Mouse (Mus musculus) macrophage (primary cell): ENCODE results near the gene Nedd9. TPM values are rescaled to one million over a fixed set of nuclear protein-coding genes. Genes with fewer than 3 reads are reported as not detected.

Experiments
- H3K27ac ChIP-seq: fragments of 350-480 bp; formaldehyde crosslinking; 2 replicates; pipeline ENCODE4 v1.9.0; 2021
- H3K36me3 ChIP-seq: fragments of 350-480 bp; formaldehyde crosslinking; 2 replicates; pipeline ENCODE4 v1.9.0; 2021; ENCODE audit errors: inconsistent target
- H3K4me3 ChIP-seq: fragments of 350-480 bp; formaldehyde crosslinking; 2 replicates; pipeline ENCODE4 v1.9.0; 2021; ENCODE audit errors: inconsistent target
- H3K79me2 ChIP-seq: fragments of 350-480 bp; formaldehyde crosslinking; 2 replicates; pipeline ENCODE4 v1.9.0; 2021; ENCODE audit errors: inconsistent target
- WGBS: methylation state at CpG from one replicate; pipeline ENCODE4 v1.1.7; 2026; ENCODE audit warnings: inconsistent platforms; ENCODE audit not compliant: missing documents; 5-methylcytosine and 5-hydroxymethylcytosine counted together
- polyA plus RNA-seq: library from polyadenylated mRNA; stranded (reverse); fragments of 250-400 nt; gene quantifications from 3 replicates; pipeline ENCODE4 v1.2.4, GENCODE M21; 2018; ENCODE audit warnings: inconsistent platforms

Nedd9 gene
- polyA plus RNA-seq, 1 experiment from 2014 or later: 4.0 TPM

- Histone ChIP-seq H3K79me2 (no peaks in the 10 kb centered on the region), H3K4me3 (no peak overlapping the region), H3K36me3 (no peaks in the 10 kb centered on the region), H3K27ac (no peak overlapping the region)
- 92% methylated on average over 5 of the region's 5 CpGs for WGBS
These were observed 152.5 kb downstream of the Nedd9 start for GRCm38 (mm10) chr13:41334641-41335000.

DNA sequence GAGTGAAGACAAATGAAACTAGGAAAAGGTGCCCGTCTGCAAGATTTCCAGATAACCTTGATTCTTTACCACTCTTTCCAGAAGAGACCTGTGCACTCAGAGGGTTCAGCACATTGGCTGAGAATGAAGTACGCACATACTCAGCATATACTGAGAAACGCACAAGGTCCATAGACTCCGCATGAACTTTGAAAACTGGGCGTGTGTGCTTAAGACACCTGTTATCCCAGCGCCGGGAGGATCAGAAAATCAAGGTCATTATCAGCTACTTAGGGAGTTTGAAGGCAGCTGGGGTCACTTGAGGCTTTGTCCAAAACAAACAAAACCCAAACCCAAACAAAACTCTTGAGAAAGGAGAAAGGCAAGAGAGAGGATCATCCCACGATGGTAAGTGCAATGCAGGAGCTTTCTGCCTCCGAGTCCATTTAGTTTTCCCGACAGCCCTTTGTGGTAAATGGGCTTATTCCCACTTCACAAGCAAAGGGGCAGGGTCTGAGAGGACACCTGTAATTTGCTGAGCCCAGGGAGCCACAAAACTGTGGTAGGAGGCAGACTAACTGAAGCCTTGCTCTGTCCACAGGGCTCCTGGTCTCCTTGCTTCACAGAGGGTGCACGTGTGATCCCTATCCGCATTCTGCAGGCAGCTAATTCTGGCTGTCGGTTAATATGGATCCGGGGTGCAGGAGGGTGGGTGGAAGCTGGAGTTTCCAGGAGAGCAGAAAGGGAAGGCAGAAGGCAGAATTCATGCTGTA is 153.1 kb downstream of the Nedd9 start:
- Histone ChIP-seq H3K27ac (no peak overlapping the region), H3K4me3 (no peak overlapping the region), H3K36me3 (no peaks in the 10 kb centered on the region), H3K79me2 (no peaks in the 10 kb centered on the region)
- 93% methylated on average over 14 of the region's 14 CpGs for WGBS

GRCm38 (mm10) chr13:41331671-41332340 is 155.4 kb downstream of the Nedd9 start:
- H3K4me3 ChIP-seq: no peak overlapping the region
- no peaks in the 10 kb centered on the region for H3K79me2 ChIP-seq
- H3K27ac ChIP-seq: no peak overlapping the region
- no peaks in the 10 kb centered on the region for H3K36me3 ChIP-seq
- WGBS: 78% methylated on average over 7 of the region's 7 CpGs

- Histone ChIP-seq H3K36me3 (no peaks in the 10 kb centered on the region), H3K27ac (no peak overlapping the region), H3K79me2 (no peaks in the 10 kb centered on the region), H3K4me3 (no peak overlapping the region)
- 85% methylated on average over 11 of the region's 11 CpGs for WGBS
These were observed 156.4 kb downstream of the Nedd9 start for GRCm38 (mm10) chr13:41330589-41331345.

GRCm38 (mm10) chr13:41330051-41330450 is 157.1 kb downstream of the Nedd9 start:
- H3K27ac ChIP-seq: no peak overlapping the region
- WGBS: 97% methylated on average over 4 of the region's 4 CpGs
- no peaks in the 10 kb centered on the region for H3K36me3 ChIP-seq
- H3K79me2 ChIP-seq: no peaks in the 10 kb centered on the region
- H3K4me3 ChIP-seq: no peak overlapping the region

GRCm38 (mm10) chr13:41328481-41328880 is 158.7 kb downstream of the Nedd9 start:
- Histone ChIP-seq H3K27ac (no peak overlapping the region), H3K79me2 (no peaks in the 10 kb centered on the region), H3K36me3 (no peaks in the 10 kb centered on the region), H3K4me3 (no peak overlapping the region)
- WGBS: 93% methylated on average over 2 of the region's 2 CpGs

DNA sequence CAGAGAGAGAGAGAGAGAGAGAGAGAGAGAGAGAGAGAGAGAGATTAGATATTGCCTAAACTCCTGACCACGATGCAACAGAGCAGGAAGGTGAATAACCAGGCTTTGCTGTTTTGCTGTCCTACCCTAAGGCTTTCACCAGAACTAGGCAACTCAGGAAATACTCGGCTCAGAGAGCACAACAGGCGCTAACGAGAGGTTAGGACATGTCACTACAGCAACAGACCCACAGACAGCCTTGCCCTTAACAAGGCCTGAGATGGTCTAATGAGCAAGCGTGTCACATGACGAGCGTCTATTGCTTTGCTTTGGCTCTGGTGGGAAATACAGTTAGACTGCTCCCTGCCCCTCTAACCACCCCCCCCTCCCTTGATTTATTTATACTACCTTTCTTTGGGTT is 159.6 kb downstream of the Nedd9 start:
- Histone ChIP-seq H3K79me2 (no peaks in the 10 kb centered on the region), H3K36me3 (no peaks in the 10 kb centered on the region), H3K27ac (no peak overlapping the region), H3K4me3 (no peak overlapping the region)
- 57% methylated on average over 6 of the region's 7 CpGs for WGBS

- Histone ChIP-seq H3K4me3 (no peak overlapping the region), H3K79me2 (no peaks in the 10 kb centered on the region), H3K27ac (no peak overlapping the region), H3K36me3 (no peaks in the 10 kb centered on the region)
- WGBS: 67% methylated on average over 4 of the region's 4 CpGs
These were observed 161.0 kb downstream of the Nedd9 start for GRCm38 (mm10) chr13:41326134-41326533.

GRCm38 (mm10) chr13:41325346-41325745 is 161.8 kb downstream of the Nedd9 start:
- H3K27ac ChIP-seq: no peak overlapping the region
- no peaks in the 10 kb centered on the region for H3K79me2 ChIP-seq
- 96% methylated on average over 4 of the region's 4 CpGs for WGBS
- H3K36me3 ChIP-seq: no peaks in the 10 kb centered on the region
- H3K4me3 ChIP-seq: no peak overlapping the region

GRCm38 (mm10) chr13:41324631-41325030 is 162.5 kb downstream of the Nedd9 start:
- H3K4me3 ChIP-seq: no peak overlapping the region
- no peaks in the 10 kb centered on the region for H3K79me2 ChIP-seq
- 84% methylated on average over 4 of the region's 4 CpGs for whole genome bisulfite sequencing
- no peak overlapping the region for H3K27ac ChIP-seq
- no peaks in the 10 kb centered on the region for H3K36me3 ChIP-seq

- no peaks in the 10 kb centered on the region for H3K36me3 ChIP-seq
- WGBS: 92% methylated on average over 3 of the region's 3 CpGs
- H3K4me3 ChIP-seq: no peak overlapping the region
- H3K79me2 ChIP-seq: no peaks in the 10 kb centered on the region
- H3K27ac ChIP-seq: no peak overlapping the region
These were observed 165.7 kb downstream of the Nedd9 start for GRCm38 (mm10) chr13:41321433-41321832.

- no peak overlapping the region for H3K27ac ChIP-seq
- no peaks in the 10 kb centered on the region for H3K36me3 ChIP-seq
- H3K4me3 ChIP-seq: no peak overlapping the region
- WGBS: 87% methylated on average over 5 of the region's 5 CpGs
- no peaks in the 10 kb centered on the region for H3K79me2 ChIP-seq
These were observed 166.4 kb downstream of the Nedd9 start for GRCm38 (mm10) chr13:41320749-41321148.

DNA sequence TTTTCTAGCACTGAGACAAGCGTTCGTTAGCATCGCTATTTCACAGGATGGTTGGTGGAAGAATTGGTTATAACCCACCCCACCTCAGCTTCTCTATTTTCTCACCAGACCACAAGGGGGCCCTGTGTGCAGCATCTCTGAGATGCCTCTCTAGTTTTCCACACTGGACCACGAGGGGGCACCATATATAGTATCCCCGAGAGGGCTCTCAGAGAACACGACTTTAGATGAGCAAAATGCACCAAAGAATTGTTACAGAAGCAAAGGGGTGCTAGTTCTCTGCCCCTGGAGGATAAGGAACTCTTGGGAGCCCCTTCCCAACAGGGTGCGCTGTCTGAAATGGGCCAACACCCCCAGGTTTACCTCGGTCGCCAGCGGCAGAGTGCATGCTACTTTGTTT is 184.4 kb downstream of the Nedd9 start:
- H3K79me2 ChIP-seq: no peaks in the 10 kb centered on the region
- no peak overlapping the region for H3K27ac ChIP-seq
- no peaks in the 10 kb centered on the region for H3K36me3 ChIP-seq
- no peak overlapping the region for H3K4me3 ChIP-seq
- 53% methylated on average over 10 of the region's 10 CpGs for WGBS

GRCm38 (mm10) chr13:41300037-41300436 is 187.1 kb downstream of the Nedd9 start:
- H3K4me3 ChIP-seq: no peak overlapping the region
- no peaks in the 10 kb centered on the region for H3K79me2 ChIP-seq
- no peaks in the 10 kb centered on the region for H3K36me3 ChIP-seq
- H3K27ac ChIP-seq: no peak overlapping the region
- 78% methylated on average over 4 of the region's 4 CpGs for WGBS

DNA sequence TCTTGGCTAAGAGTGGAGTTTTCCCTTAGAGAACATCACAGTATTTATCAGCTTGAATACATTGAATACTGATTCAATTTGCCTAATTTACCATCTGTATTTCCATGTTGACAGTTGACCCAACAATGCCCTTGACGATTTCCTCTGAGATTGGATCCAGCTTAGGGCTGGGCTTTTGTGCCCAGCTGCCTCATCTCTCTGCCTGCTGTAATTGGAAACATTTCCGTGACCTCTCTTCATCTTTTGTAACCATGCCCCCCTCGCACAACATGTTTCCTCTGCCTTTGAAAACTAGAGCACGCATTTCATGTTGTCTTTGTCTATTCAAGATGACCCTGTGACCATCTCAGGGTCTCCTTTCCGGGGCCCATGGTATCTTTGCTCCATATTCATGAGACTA is 188.2 kb downstream of the Nedd9 start:
- Histone ChIP-seq H3K27ac (no peak overlapping the region), H3K36me3 (no peaks in the 10 kb centered on the region)
- WGBS: 92% methylated on average over 5 of the region's 5 CpGs

More for the DNA sequence above, 188.2 kb downstream of the Nedd9 start:
- no peak overlapping the region for H3K4me3 ChIP-seq
- no peaks in the 10 kb centered on the region for H3K79me2 ChIP-seq
